Mouse (Mus musculus) left cerebral cortex, postnatal 25 days (tissue): ENCODE results near the gene Bach1. TPM values are rescaled to one million over a fixed set of nuclear protein-coding genes. Genes with fewer than 3 reads are reported as not detected.

Experiments used
- DNase-seq, 2 experiments: peaks; one replicate each; pipeline ENCODE4 v3.0.0; 2022; ENCODE audit warnings: low spot score in 2 of 2, mixed read lengths in 1 of 2
- intact Hi-C: fragments of 180-260 bp; cut with DNase I; formaldehyde crosslinking; loops from one replicate; pipeline ENCODE4 v1.15.1; 2025
- total RNA-seq, 2 experiments: library from RNA; stranded (reverse); gene quantifications; 2 replicates each; pipeline ENCODE4 v1.2.3; 2021

Gene Bach1
- total RNA-seq, result 10 to 100 TPM; 11.9 to 13.3 TPM

DNA sequence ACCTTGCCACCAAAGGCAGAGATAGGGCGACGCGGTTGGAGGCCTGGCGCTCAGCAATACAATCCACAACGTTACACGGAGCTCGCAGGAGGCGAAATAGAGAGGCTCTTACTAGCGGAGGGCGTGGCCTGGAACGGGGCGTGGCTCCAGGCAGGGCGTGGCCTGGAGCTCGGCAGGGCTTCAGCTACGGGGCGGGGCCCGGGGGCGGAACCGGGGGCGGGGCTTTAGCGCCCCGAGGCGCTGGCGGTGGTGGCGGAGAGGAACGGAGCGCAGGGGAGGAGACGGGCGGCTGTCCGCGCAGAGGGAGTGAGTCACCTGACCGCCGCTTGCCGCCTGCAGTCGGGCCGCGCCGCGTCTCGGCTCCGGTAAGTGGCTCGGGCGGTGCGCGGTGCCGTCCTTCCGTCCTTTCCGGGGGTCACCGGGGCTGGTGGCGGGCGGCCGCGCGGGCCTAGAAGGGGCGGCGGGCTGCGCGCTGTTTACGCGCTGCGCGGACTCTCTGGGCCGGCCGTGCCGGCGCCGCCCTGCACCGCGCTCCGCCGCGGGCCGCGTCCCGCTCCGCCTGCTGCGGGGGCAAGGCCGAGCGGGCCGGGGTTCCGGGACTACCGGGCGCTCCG, at the start of gene Bach1:
TSS of gene Bach1 (plus strand) at position 254 of the 614 bp plus-strand sequence.
- intact Hi-C loops, result no loop called here

GRCm38 (mm10) chr16:87652344-87652743, 46.4 kb upstream of the Bach1 start:
- no peak for DNase-seq
- intact Hi-C loops, result no loop called here

More for the DNA sequence above, at the start of gene Bach1:
- peak; percentile 88 to 91 for DNase-seq

GRCm38 (mm10) chr16:87652924-87653323, 45.8 kb upstream of the Bach1 start:
- DNase-seq, result no peak
- intact Hi-C loops, result no loop called here

GRCm38 (mm10) chr16:87654016-87654575, 44.6 kb upstream of the Bach1 start:
- no peak for DNase-seq
- intact Hi-C loops, result no loop called here

DNA sequence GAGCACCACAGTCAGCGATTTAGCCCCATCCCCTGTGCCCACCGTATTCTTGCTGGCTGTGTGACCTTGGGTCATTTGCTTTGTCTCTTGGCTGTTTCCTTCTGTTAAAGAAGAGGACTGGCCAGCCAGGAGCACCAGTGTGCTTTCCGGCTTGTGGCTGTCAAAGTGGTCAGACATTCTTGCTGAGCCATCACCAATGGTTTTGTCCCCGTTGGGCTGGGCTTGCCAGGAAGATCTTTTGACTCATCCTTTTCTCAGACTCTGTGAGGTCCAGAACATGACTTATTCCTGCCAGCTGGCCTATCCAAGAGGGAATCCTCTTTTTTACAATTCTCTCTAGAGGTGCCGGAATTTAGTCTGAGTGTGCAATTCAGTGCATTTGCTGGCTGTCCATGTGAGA, 43.7 kb upstream of the Bach1 start:
- intact Hi-C loops, result no loop called here
- no peak for DNase-seq

DNA sequence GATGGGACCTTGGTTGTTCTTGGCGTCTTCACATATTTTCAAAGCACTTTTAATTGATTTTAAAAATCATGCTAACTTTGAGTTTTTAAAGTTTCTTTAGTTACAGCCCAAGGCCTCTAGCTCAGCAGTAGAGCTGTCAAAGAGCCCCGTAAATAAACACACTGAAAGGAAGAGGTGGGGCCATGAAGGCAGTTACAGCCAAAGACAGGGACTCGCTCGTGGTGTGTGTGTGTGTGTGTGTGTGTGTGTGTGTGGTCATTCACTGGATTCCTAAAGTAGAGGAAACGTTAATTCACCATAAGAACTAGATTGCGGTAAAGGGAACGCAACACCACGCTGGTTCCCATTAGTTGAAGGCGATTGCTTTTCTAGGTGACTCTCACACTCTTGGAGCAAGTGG, 43.2 kb upstream of the Bach1 start:
- intact Hi-C loops, result no loop called here
- no peak for DNase-seq

DNA sequence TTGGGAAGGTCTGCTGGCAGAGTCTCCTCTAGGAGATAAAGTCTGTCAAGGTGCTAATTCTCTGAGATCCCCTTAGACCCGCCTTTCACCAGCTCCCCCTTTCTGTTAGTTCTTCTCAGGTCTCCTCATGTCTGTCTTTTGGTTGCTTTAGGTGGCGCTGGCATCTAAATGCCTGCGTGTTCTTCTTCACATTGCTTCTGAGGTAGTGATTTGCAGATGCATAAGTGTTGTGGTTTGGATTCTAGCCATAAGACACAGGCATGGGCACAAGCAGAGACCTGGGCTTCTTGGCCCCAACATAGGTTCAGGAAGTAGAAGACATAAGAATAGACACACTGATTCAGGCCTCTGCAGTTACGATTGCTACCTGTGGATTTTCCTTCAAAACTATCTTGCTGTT, 42.0 kb upstream of the Bach1 start:
- no peak for DNase-seq
- intact Hi-C loops, result no loop called here

- DNase-seq, result no peak
- intact Hi-C loops, result no loop called here
These were observed 41.5 kb upstream of the Bach1 start for GRCm38 (mm10) chr16:87657291-87657690.

- intact Hi-C loops, result no loop called here
- DNase-seq, result peak; percentile 16 to 41
These were observed 37.7 kb upstream of the Bach1 start for GRCm38 (mm10) chr16:87661024-87661471.

GRCm38 (mm10) chr16:87661636-87662035, 37.1 kb upstream of the Bach1 start:
- intact Hi-C loops, result no loop called here
- DNase-seq, result no peak

DNA sequence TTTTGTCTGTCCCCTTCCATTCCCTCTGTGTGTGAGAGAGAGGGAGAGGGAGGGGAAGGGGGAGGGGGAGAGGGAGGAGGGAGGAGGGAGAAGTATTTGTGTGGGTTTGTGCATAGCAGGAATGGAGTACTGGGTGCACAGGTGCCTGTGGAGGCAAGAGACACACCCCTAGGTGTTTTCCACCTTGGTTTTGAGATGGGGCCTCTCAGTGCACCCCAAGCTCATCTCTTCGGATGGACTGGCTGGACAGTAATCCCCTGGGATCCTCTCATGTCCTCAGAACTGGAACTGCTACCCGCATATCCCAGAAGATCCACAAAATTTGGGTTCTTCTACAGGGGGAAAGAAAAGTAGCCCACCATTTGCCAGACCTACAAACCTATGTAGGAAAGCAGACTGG, 36.2 kb upstream of the Bach1 start:
- intact Hi-C loops, result no loop called here
- no peak for DNase-seq

DNA sequence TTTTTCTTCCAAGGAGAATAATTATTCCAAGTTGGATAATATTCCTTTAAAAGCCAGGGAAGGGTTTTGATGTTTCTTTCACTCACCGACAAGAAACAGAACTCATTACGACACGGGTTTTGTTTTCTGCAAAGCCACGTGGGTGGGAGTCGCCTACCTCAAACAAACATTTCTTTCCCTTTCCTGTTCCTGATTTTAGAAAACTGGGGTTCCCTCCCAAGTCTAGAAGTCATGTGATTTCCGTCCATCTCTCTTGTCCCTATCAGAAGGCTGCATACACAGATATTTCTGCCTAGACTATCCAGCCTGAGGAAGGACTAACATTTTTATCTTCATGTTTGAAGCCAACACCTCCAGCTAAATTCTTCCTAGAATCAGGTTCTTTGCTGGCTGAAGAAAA, 34.9 kb upstream of the Bach1 start:
- intact Hi-C loops, result no loop called here
- DNase-seq, result no peak

DNA sequence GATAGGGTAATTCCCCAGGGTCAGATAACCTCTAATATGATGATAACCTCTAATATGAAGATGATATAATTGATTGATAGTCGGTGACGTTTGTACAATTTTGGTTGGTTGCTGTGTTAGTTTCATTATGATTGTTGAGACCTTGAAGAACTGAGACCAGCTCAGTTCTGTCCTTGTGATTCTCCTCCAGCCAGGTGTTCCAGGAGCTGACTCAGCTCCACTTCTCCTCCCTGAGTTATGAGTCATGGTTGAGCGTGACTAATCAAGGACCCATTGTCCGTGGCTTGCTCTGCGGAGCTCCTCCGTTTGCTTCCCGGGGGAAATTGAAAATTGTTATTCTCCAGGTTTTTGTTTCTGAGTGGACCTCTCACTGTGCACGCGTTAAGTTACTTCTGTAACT, 33.5 kb upstream of the Bach1 start:
- intact Hi-C loops, result no loop called here

DNA sequence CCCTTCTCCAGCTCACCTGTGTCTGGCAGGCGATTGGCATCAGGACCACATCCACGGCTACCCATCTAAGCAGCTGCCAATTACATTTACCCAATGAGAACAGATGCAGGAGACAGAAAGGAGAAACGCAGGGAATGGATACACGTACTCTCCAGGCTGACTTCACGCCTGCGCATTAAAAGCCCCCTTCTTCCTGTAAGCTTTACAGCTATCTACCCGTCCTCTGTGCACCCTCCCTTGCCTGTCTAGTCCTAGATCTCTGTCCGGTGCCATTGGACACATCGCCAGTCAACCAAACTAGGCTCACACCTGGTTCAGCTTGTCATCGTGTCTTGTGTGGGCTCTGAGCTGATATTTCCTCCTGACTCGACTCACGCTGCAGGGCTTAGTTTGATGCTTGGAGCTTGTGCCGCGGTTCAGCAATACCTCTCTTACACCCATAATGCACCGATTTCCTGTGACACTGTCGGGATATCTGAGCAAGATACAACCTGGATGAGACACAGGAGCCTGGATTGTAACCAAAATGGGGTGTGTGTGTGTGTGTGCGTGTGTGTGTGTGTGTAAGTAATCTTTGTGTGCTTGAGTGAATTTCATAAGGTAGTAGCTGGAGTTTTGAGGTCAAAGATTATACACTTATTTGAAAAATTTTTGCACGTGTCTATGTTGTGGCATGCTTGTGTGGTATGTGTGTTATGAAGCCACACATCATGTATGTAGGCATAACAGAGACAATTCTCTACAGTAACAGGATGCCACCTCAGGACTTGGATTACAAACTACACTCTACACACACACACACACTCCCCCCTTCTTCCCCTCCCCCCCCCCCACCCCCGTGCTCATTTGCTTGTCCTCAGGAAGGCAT, 32.8 kb upstream of the Bach1 start:
- intact Hi-C loops, result no loop called here
- DNase-seq, result no peak

More for the DNA sequence above, 33.5 kb upstream of the Bach1 start:
- DNase-seq, result no peak

DNA sequence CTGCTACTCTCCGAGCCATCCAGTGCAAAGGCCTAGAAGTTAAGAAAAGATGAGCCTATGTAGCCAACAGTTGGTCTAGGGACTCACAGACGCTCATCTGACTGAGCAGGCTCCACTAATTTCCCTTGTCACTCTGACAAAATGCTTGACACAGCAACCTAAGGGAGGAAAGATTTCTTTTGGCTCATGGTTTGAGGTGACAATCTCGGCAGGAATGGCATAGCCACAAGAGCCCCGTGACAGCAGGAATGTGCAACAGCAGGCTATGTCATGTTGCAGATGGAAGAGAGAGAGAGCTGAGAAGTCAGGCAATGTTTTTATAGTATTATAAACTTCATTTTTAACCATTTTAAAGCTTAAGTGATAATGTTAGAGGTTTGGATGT, 32.1 kb upstream of the Bach1 start:
- no peak for DNase-seq
- intact Hi-C loops, result no loop called here

GRCm38 (mm10) chr16:87668002-87668401, 30.7 kb upstream of the Bach1 start:
- DNase-seq, result no peak

DNA sequence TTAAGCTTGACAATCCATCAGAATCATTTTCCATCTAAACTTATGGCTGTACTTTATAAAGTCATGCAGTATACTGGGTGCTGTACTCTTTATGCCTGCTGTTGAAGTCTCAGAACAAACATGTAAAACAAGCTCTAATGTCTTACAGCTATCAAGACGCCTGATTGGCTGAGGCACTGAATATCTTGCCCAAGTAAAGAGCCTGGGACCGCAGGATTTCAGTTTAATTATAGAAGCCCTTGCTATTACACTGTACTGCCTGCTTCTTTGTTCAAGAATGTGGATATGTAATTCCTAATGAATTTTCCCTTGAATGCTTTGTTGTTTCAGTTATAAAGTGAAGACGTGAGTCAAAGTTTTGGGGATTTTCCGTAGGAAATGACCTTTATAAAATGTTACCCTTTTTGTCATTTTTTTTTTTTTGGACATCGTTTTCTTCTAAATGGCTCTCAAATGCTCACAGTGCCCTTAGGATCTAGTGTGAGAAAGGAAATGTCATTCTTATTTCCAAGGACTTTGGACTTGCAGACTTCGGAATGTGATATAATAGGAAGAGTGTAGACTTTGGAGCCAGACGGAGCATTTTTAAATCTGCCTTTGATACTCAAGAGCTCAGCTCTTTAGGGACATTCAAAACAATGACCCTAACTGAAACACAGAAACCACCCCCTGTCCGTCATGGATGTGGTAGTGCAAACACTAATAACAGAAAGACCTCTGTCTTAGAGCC, 28.5 kb upstream of the Bach1 start:
- DNase-seq, result no peak
- intact Hi-C loops, result no loop called here

More at GRCm38 (mm10) chr16:87668002-87668401, 30.7 kb upstream of the Bach1 start:
- intact Hi-C loops, result no loop called here

DNA sequence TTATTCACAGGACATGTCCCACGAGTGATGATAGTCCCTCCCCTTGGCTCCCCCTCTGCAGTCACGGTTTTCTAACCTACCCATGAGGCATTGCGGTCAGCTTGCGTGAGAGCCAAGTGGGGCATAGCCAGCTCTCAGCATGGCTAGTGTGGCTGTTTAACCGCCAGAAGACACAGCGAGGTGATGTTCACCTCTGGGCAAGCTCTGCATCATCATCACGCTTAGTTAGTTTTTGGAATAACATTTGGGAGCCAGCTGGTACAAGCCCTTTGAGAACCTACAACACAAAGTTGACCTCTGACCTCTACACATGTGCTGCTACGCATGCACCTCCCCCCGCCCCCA, 28.0 kb upstream of the Bach1 start:
- intact Hi-C loops, result no loop called here
- DNase-seq, result no peak

GRCm38 (mm10) chr16:87671336-87671735, 27.4 kb upstream of the Bach1 start:
- DNase-seq, result no peak
- intact Hi-C loops, result no loop called here

DNA sequence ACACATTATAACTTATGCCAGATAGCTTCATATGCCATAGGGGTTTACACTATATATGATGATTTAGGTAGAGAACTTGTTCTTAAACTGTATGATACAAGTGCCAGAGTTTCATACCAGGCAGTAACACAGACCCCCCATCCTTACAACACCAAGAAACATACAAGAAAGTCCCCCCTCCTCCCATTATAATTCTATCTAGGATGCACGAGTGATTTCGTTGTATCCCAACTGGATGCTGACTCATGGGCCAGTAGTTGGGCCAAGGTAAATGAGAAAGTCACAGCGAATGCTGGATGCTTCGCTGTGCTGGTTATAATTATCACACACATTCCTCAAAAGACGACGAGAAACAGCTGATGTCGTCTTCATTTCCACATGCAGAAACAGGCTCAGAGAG, 25.6 kb upstream of the Bach1 start:
- no peak for DNase-seq
- intact Hi-C loops, result no loop called here
